8 mouse cellular contexts compared by ENCODE assay signal in the genomic region with DNA sequence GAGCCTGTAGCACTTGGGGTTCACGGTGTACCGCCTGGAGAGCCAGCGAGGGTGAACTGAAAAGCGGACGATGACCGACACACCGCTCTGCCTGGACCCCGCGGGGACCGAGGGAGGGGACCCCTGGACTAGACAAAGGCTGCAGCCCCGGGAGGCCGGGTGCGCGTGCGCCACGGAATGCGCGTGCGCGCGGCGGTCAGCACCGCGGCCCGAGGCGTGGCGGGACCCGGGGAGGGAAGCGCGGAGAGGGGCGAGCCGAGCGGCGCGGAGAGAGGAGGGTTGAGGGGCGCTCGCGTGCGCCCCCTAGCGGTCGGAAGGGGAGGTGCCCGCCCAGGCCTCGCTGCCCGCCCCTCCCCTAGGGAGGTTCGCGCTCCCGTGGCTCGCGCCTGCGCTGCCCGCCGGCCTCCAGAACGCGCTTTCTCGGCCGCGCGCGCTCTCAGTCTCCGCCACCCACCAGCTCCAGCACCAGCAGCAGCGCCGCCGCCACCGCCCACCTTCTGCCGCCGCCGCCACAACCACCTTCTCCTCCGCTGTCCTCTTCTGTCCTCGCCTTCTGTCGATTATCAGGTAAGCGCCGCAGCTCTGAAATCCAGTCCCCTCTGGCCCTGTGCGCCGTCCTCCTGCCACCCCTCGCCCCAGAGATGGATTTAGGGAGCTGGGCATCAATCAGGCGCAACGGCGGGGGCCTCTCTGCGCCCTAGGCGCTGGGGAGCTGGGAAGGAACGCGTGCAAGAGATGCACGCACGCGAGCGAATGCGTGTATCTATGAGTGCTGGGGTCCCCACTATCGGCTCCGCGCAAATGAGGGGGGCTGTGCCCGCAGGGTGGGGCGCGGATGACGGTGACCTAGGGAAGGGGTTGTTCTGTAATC. TPM values are rescaled to one million over a fixed set of nuclear protein-coding genes. Genes with fewer than 3 reads are reported as not detected.
A peak's percentile ranks its signal among the peaks of the same experiment; 100 is the strongest.
DNase-seq lines count a peak whose midpoint lies in the region; ATAC-seq and TF ChIP-seq lines count a peak whose summit lies in the region.

A gene (plus strand): TSS at position 350 of the 871 bp plus-strand sequence.

- H3K4me2 ChIP-seq in forebrain, embryonic 16.5 days (ENCODE audit: low read length) = peak within 1 kb of the TSS; percentile 81

- peak; percentile 82 for ATAC-seq in forebrain, embryonic 16.5 days

- H3K9me3 ChIP-seq in forebrain, embryonic 16.5 days (ENCODE audit: control insufficient read depth, low read length) = no peaks in the 10 kb centered on the region

- intact Hi-C loops in heart, postnatal 36 days (cut with DNase I) = loop anchor here (2.0 to 5.0 kb wide), 2 partner anchors 48 to 231 kb away; no protein-coding TSS in a partner anchor

- TF ChIP-seq CTCF in layer of hippocampus, adult 2 months (conservative IDR thresholded peaks at IDR 0.05) = peak; percentile 97
- peak; percentile 58 for TF ChIP-seq CTCF in lung, adult 2 months (IDR thresholded peaks at IDR 0.05; ENCODE audit: insufficient read depth, low read length)
- TF ChIP-seq CTCF in olfactory bulb, adult 2 months (IDR thresholded peaks at IDR 0.05; ENCODE audit: insufficient read depth, low read depth, low read length) = peak; percentile 71
- TF ChIP-seq CTCF in thymus, adult 2 months (IDR thresholded peaks at IDR 0.05; ENCODE audit: borderline replicate concordance, control insufficient read depth, extremely low read depth, insufficient read depth, low read length, poor library complexity) = peak; percentile 97

- peak; percentile 69; the same call in 1 of the 2 replicates for TF ChIP-seq POLR2A in lung, adult 2 months (IDR thresholded peaks at IDR 0.05; ENCODE audit: borderline replicate concordance, extremely low read depth, low read depth, low read length)
- TF ChIP-seq POLR2A in olfactory bulb, adult 2 months (IDR thresholded peaks at IDR 0.05; ENCODE audit: insufficient read depth, low read depth, low read length) = peak; percentile 16
- no peak for TF ChIP-seq POLR2A in thymus, adult 2 months (IDR thresholded peaks at IDR 0.05; ENCODE audit: control insufficient read depth, extremely low read depth, insufficient read depth, low read length, poor library complexity)

- no peaks in the 10 kb centered on the region for H3K36me3 ChIP-seq in forebrain, embryonic 16.5 days (ENCODE audit: control insufficient read depth, insufficient read depth)
- H3K36me3 ChIP-seq in thymus, adult 2 months (ENCODE audit: control insufficient read depth, insufficient read depth, low read length) = no peaks in the 10 kb centered on the region

- H3K4me1 ChIP-seq in forebrain, embryonic 16.5 days (replicated peaks; ENCODE audit: control insufficient read depth, insufficient read depth, low read length) = peaks cover 34% of the 10 kb centered on the region
- H3K4me1 ChIP-seq in lung, adult 2 months (ENCODE audit: control insufficient read depth, insufficient read depth, low read length) = peaks cover 9% of the 10 kb centered on the region
- H3K4me1 ChIP-seq in olfactory bulb, adult 2 months (ENCODE audit: control insufficient read depth, insufficient read depth, low read length) = peaks cover 25% of the 10 kb centered on the region
- peaks cover 14% of the 10 kb centered on the region for H3K4me1 ChIP-seq in thymus, adult 2 months (replicated peaks; ENCODE audit: control insufficient read depth, insufficient read depth, low read length)

- H3K4me3 ChIP-seq in forebrain, embryonic 16.5 days (replicated peaks; ENCODE audit: low read length) = peak within 1 kb of the TSS; percentile 88
- peak within 1 kb of the TSS; percentile 92 for H3K4me3 ChIP-seq in layer of hippocampus, adult 2 months
- H3K4me3 ChIP-seq in lung, adult 2 months (replicated peaks; ENCODE audit: extremely low read depth, low read depth, low read length) = peak within 1 kb of the TSS; percentile 93
- peak within 1 kb of the TSS; percentile 93 for H3K4me3 ChIP-seq in olfactory bulb, adult 2 months (ENCODE audit: insufficient read depth, low read depth, low read length)
- peak within 1 kb of the TSS; percentile 24 for H3K4me3 ChIP-seq in thymus, adult 2 months (ENCODE audit: control insufficient read depth, insufficient read depth, low read length)

- WGBS in forebrain, embryonic 16.5 days = 0% methylated on average over 79 of the region's 94 CpGs
- 1% methylated on average over 85 of the region's 94 CpGs for WGBS in lung, adult 2 months
- under 1% methylated on average over 83 of the region's 94 CpGs for WGBS in olfactory bulb, adult 2 months
- 1% methylated on average over 78 of the region's 94 CpGs for WGBS in thymus, adult 2 months

- peak within 1 kb of the TSS; percentile 94 for H3K9ac ChIP-seq in forebrain, embryonic 16.5 days (replicated peaks; ENCODE audit: low read depth, low read length)

- peaks cover 4% of the 10 kb centered on the region; the same call in 1 of the 2 replicates for H3K27me3 ChIP-seq in forebrain, embryonic 16.5 days (replicated peaks; ENCODE audit: control insufficient read depth, insufficient read depth, low read length)
- peaks cover 19% of the 10 kb centered on the region for H3K27me3 ChIP-seq in thymus, adult 2 months (ENCODE audit: control insufficient read depth, insufficient read depth, low read length)

- peak; percentile 93 for DNase-seq in ES-CJ7 (ENCODE audit: low read depth, low spot score)
- DNase-seq in cerebellum, adult 11-12 months = peak; percentile 94
- peak; percentile 89 to 91 for DNase-seq in heart, postnatal 36 days
- peak; percentile 92 to 94 for DNase-seq in layer of hippocampus, adult 2 months (ENCODE audit: low spot score in 2 of 2)
- peak; percentile 86 for DNase-seq in lung, adult 2 months
- peak; percentile 61 for DNase-seq in thymus, adult 2 months

- H3K27ac ChIP-seq in forebrain, embryonic 16.5 days (ENCODE audit: low read length) = peak within 1 kb of the TSS; percentile 96
- H3K27ac ChIP-seq in layer of hippocampus, adult 2 months = peak within 1 kb of the TSS; percentile 99
- H3K27ac ChIP-seq in olfactory bulb, adult 2 months (ENCODE audit: insufficient read depth, low read depth, low read length) = peak within 1 kb of the TSS; percentile 93
- no peak within 1 kb of the TSS for H3K27ac ChIP-seq in thymus, adult 2 months (ENCODE audit: control insufficient read depth, insufficient read depth, low read length)

RNA-seq across cellular contexts. Expression of the gene that starts here (rescaled TPM):
- polyA plus RNA-seq in forebrain, embryonic 16.5 days (2015; fragmentation: Nextera tagmentation; extraction: Ambion mirVana) = 754 and 864 TPM in 2 replicates
- total RNA-seq in heart, postnatal 36 days (2021) = 10 to 100 TPM; 79.5 to 92.6 TPM
- 100 to 1,000 TPM; 312 to 318 TPM for total RNA-seq in layer of hippocampus, adult 2 months (2021)
- polyA plus RNA-seq in lung, adult 2 months (2012; rRNA removed) = 55.3 and 77.9 TPM in 2 replicates
- 637 TPM in 1 of 2 replicates, not detected in the other for polyA plus RNA-seq in olfactory bulb, adult 2 months (2012; ENCODE audit: insufficient read depth, insufficient read length, low replicate concordance, missing spikeins)
- polyA plus RNA-seq in thymus, adult 2 months (2012; rRNA removed) = 0.62 and 1.4 TPM in 2 replicates

Comparison
In these comparisons a context has a peak if more than half of its experiments do, and no peak if none do; other contexts are left out.
1. H3K4me3 ChIP-seq: peak in every context shown above with its lines; median percentile 93 in lung, adult 2 months; 93 in olfactory bulb, adult 2 months; 92 in layer of hippocampus, adult 2 months; 88 in forebrain, embryonic 16.5 days; 24 in thymus, adult 2 months.